Mouse (Mus musculus) limb, embryonic 14.5 days (tissue): ENCODE data around the gene Peli1. TPM values are rescaled to one million over a fixed set of nuclear protein-coding genes. Genes with fewer than 3 reads are reported as not detected.

Experiments
- ATAC-seq: fragments of 200-750 bp; cut with Nextera tagmentation; 2 replicates; pipeline ENCODE4 v1.8.0; 2017; ENCODE audit warnings: low read depth, moderate number of reproducible peaks, moderate TSS enrichment; ENCODE audit not compliant: low FRiP score
- DNase-seq: peaks from one replicate; pipeline ENCODE4 v3.0.0-alpha.2; 2015; ENCODE audit warnings: low spot score
- H3K27ac ChIP-seq: fragments of 300-500 bp; sonication (generic); replicated peaks from 2 replicates; pipeline ENCODE4 v1.5.1; 2014; ENCODE audit warnings: low read depth, mild to moderate bottlenecking, low read length, moderate library complexity, mixed read lengths
- H3K27me3 ChIP-seq: fragments of 300-500 bp; sonication (generic); 2 replicates; pipeline ENCODE4 v1.6.1; 2014; ENCODE audit warnings: low read length, mixed read lengths; ENCODE audit not compliant: control insufficient read depth, insufficient read depth
- H3K36me3 ChIP-seq: fragments of 300-500 bp; sonication (generic); 2 replicates; pipeline ENCODE4 v1.6.1; 2014; ENCODE audit warnings: mild to moderate bottlenecking, low read length, moderate library complexity, mixed read lengths; ENCODE audit not compliant: control insufficient read depth, insufficient read depth
- H3K4me1 ChIP-seq: fragments of 300-500 bp; sonication (generic); 2 replicates; pipeline ENCODE4 v1.6.1; 2014; ENCODE audit warnings: antibody characterized with exemption, low read length, mixed read lengths; ENCODE audit not compliant: control insufficient read depth, insufficient read depth
- H3K4me2 ChIP-seq: fragments of 300-500 bp; sonication (generic); replicated peaks from 2 replicates; pipeline ENCODE4 v1.6.1; 2014; ENCODE audit warnings: low read depth, mild to moderate bottlenecking, low read length, moderate library complexity; ENCODE audit not compliant: severe bottlenecking
- H3K4me3 ChIP-seq: fragments of 300-500 bp; sonication (generic); replicated peaks from 2 replicates; pipeline ENCODE4 v1.5.1; 2014; ENCODE audit warnings: low read length
- H3K9ac ChIP-seq: fragments of 300-500 bp; sonication (generic); 2 replicates; pipeline ENCODE4 v1.6.1; 2014; ENCODE audit warnings: mild to moderate bottlenecking, low read depth, low read length, moderate library complexity; ENCODE audit not compliant: severe bottlenecking
- H3K9me3 ChIP-seq: fragments of 300-500 bp; sonication (generic); 2 replicates; pipeline ENCODE4 v1.6.1; 2016; ENCODE audit warnings: low read length; ENCODE audit not compliant: control insufficient read depth
- POLR2A ChIP-seq: fragments of 200-500 bp; IDR thresholded peaks from 2 replicates; pipeline ENCODE4 v1.8.0; 2012; ENCODE audit warnings: inconsistent platforms, mild to moderate bottlenecking, moderate library complexity, borderline replicate concordance; ENCODE audit not compliant: insufficient read depth, insufficient read length; ENCODE audit errors: extremely low read depth
- WGBS: fragments of 180-500 bp; shearing (Covaris S2); extraction: QIAGEN DNeasy Blood & Tissue Kit; methylation state at CpG from one replicate; pipeline ENCODE4 v1.1.7; 2014; 5-methylcytosine and 5-hydroxymethylcytosine counted together
- polyA plus RNA-seq, 2 experiments: library from polyadenylated mRNA; depleted of rRNA in 1 of 2; stranded (reverse) in 1 of 2; unstranded in 1 of 2; fragments of >200 nt; fragmentation: Nextera tagmentation in 1 of 2; extraction: Ambion mirVana in 1 of 2; gene quantifications; 2 replicates each; pipeline versions ENCODE4 v1.2.1 to v1.2.3; 2012 to 2014

The Peli1 gene
- polyA plus RNA-seq, 2 experiments: 28.1 to 43.8 TPM

GRCm38 (mm10) chr11:21131692-21132091 is 40.6 kb downstream of the Peli1 start:
- no peak for DNase-seq
- peaks cover 8% of the 10 kb centered on the region for H3K36me3 ChIP-seq
- H3K27me3 ChIP-seq: no peaks in the 10 kb centered on the region
- 86% methylated on average over 2 of the region's 2 CpGs for WGBS
- TF ChIP-seq POLR2A: no peak
- no peak overlapping the region for H3K4me3 ChIP-seq
- no peak overlapping the region for H3K4me2 ChIP-seq
- no peak overlapping the region for H3K27ac ChIP-seq
- no peak overlapping the region for H3K9ac ChIP-seq
- no peak for ATAC-seq
- no peaks in the 10 kb centered on the region for H3K4me1 ChIP-seq
- no peaks in the 10 kb centered on the region; the same call in 1 of the 2 replicates for H3K9me3 ChIP-seq

DNA sequence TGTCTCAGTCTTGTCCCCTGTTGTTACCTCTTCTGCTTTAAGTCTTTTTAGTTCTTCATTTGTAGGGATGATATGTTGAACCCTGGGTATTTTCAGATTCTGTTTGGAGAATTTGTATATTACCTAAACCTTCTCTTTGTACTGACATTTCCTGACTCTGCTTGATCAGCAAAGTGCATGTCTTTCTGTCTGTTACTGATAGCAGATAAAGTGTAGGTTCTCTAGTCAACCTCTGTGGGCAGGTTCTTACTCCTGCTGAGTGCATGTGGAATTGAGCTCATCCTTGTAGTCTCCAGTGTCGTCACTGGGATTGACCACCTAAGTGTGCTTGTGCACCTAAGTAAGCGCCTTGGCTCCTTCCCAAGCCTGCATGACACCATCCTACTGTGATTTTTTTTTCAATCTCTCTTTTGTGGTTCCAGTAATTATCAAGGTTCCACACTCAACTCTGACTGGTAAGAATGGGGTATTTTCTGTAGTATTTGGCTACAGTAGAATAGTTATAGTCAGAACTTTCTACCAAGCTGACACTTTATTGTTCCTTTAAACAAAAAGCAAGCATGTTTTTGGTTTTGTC is 43.9 kb downstream of the Peli1 start:
- Histone ChIP-seq H3K27me3 (no peaks in the 10 kb centered on the region), H3K4me1 (no peaks in the 10 kb centered on the region), H3K4me3 (no peak overlapping the region), H3K9me3 (no peaks in the 10 kb centered on the region; the same call in 1 of the 2 replicates), H3K36me3 (peaks cover 29% of the 10 kb centered on the region), H3K4me2 (no peak overlapping the region), H3K27ac (no peak overlapping the region), H3K9ac (no peak overlapping the region)
- TF ChIP-seq POLR2A: no peak
- ATAC-seq: no peak
- no peak for DNase-seq
- 87% methylated on average over 2 of the region's 2 CpGs for WGBS

DNA sequence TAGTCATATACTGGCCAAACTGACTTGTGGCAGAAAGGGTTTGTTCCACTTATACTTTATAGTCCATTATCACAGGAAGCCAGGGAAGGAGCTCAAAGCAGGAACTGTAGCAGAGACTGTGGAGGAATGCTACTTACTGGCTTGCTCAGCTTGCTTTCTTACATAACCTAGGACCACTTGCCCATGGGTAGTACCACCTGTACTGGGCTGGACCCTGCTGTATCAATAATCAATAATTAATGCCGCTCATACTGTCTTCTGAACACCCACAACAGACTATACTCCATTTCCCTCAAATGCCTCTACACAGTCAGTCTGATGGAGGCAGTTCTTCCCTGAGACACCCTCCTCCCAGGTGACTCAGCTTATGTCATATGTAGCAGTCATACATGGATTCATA is 48.4 kb downstream of the Peli1 start:
- DNase-seq (no peak), ATAC-seq (no peak)
- H3K9ac ChIP-seq: no peak overlapping the region
- no peaks in the 10 kb centered on the region for H3K9me3 ChIP-seq
- no peak overlapping the region for H3K4me3 ChIP-seq
- H3K27ac ChIP-seq: no peak overlapping the region
- TF ChIP-seq POLR2A: no peak
- H3K27me3 ChIP-seq: no peaks in the 10 kb centered on the region
- no peaks in the 10 kb centered on the region for H3K4me1 ChIP-seq
- 100% methylated on average over 1 of the region's 1 CpGs for WGBS
- peaks cover 43% of the 10 kb centered on the region for H3K36me3 ChIP-seq
- no peak overlapping the region for H3K4me2 ChIP-seq

GRCm38 (mm10) chr11:21141242-21141641 is 50.2 kb downstream of the Peli1 start:
- Histone ChIP-seq H3K9ac (no peak overlapping the region), H3K4me1 (no peaks in the 10 kb centered on the region), H3K36me3 (peaks cover 44% of the 10 kb centered on the region), H3K4me2 (no peak overlapping the region), H3K9me3 (no peaks in the 10 kb centered on the region), H3K27me3 (no peaks in the 10 kb centered on the region), H3K27ac (no peak overlapping the region), H3K4me3 (no peak overlapping the region)
- no peak for TF ChIP-seq POLR2A
- ATAC-seq (no peak), DNase-seq (no peak)
- WGBS: 88% methylated on average over 7 of the region's 7 CpGs

- Histone ChIP-seq H3K27ac (no peak overlapping the region), H3K27me3 (no peaks in the 10 kb centered on the region), H3K4me3 (no peak overlapping the region), H3K9me3 (no peaks in the 10 kb centered on the region), H3K4me2 (no peak overlapping the region), H3K9ac (no peak overlapping the region), H3K36me3 (peaks cover 47% of the 10 kb centered on the region), H3K4me1 (no peaks in the 10 kb centered on the region)
- TF ChIP-seq POLR2A: no peak
- 94% methylated on average over 4 of the region's 4 CpGs for WGBS
- DNase-seq: no peak
- ATAC-seq: no peak
Measured at GRCm38 (mm10) chr11:21141755-21142154, 50.7 kb downstream of the Peli1 start.

DNA sequence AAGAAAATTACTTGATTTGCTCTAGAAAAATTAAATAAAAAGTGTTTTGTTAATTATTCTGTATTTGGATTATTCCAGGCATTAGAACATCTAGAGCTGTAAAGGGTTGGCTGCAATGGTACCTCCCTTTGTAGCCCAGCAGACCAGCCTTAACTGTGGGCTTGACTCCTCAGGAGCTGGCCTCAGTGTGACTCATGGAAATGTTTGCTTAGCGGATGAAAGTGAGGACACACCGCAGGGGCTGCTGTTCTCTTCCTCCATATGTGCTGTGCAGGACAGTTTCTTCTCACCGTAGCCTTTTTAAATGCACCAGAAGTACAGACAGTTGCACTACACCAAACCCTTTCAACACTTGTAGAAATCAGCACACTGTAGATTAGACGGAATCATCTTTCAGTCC is 58.4 kb downstream of the Peli1 start:
- no peak overlapping the region for H3K4me3 ChIP-seq
- no peak overlapping the region for H3K4me2 ChIP-seq
- H3K9ac ChIP-seq: no peak overlapping the region
- no peaks in the 10 kb centered on the region for H3K27me3 ChIP-seq
- DNase-seq (no peak), ATAC-seq (no peak)
- H3K27ac ChIP-seq: no peak overlapping the region
- no peaks in the 10 kb centered on the region for H3K4me1 ChIP-seq
- no peak for TF ChIP-seq POLR2A
- 94% methylated on average over 4 of the region's 4 CpGs for WGBS
- H3K9me3 ChIP-seq: no peaks in the 10 kb centered on the region
- peaks cover 55% of the 10 kb centered on the region for H3K36me3 ChIP-seq
